Mouse (Mus musculus) spleen, adult 2 months (tissue): ENCODE measurements around the gene Ackr2. TPM values are rescaled to one million over a fixed set of nuclear protein-coding genes. Genes with fewer than 3 reads are reported as not detected.

Source experiments
- DNase-seq, 2 experiments: peaks; one replicate each; pipeline versions ENCODE4 v3.0.0 to v3.0.0-alpha.2; 2012 to 2021; ENCODE audit warnings: low spot score in 2 of 2, low read depth in 1 of 2
- H3K27ac ChIP-seq: fragments of 200-500 bp; 2 replicates; pipeline ENCODE4 v1.5.1; 2012; ENCODE audit warnings: low read length, inconsistent platforms; ENCODE audit not compliant: insufficient read depth
- H3K27me3 ChIP-seq: fragments of 200-500 bp; 2 replicates; pipeline ENCODE4 v1.6.1; 2012; ENCODE audit warnings: mild to moderate bottlenecking, moderate library complexity, low read length, inconsistent platforms; ENCODE audit not compliant: control insufficient read depth, insufficient read depth
- H3K36me3 ChIP-seq: fragments of 200-500 bp; 2 replicates; pipeline ENCODE4 v1.6.1; 2012; ENCODE audit warnings: mild to moderate bottlenecking, low read length, inconsistent platforms; ENCODE audit not compliant: control insufficient read depth, insufficient read depth
- H3K4me1 ChIP-seq: fragments of 200-500 bp; 2 replicates; pipeline ENCODE4 v1.6.1; 2011; ENCODE audit warnings: inconsistent platforms; ENCODE audit not compliant: control insufficient read depth, insufficient read depth, insufficient read length
- H3K4me3 ChIP-seq: fragments of 200-500 bp; 2 replicates; pipeline ENCODE4 v1.5.1; 2011; ENCODE audit warnings: mild to moderate bottlenecking, inconsistent platforms; ENCODE audit not compliant: insufficient read depth, insufficient read length; ENCODE audit errors: extremely low read depth
- CTCF ChIP-seq: fragments of 200-500 bp; IDR thresholded peaks from 2 replicates; pipeline ENCODE4 v1.5.1; 2011; ENCODE audit warnings: mild to moderate bottlenecking, inconsistent platforms; ENCODE audit not compliant: insufficient read depth, insufficient read length, insufficient replicate concordance; ENCODE audit errors: extremely low read depth
- POLR2A ChIP-seq: fragments of 200-500 bp; IDR thresholded peaks from 2 replicates; pipeline ENCODE4 v1.6.1; 2011; ENCODE audit warnings: low read depth, low read length, inconsistent platforms
- WGBS: fragments of 180-500 bp; shearing (Covaris S2); methylation state at CpG from one replicate; pipeline ENCODE4 v1.1.7; 2018; 5-methylcytosine and 5-hydroxymethylcytosine counted together
- polyA plus RNA-seq: library from polyadenylated mRNA; depleted of rRNA; stranded (reverse); fragments of >200 nt; gene quantifications from 2 replicates; pipeline ENCODE4 v1.2.3, GENCODE M21; 2012; rRNA removed

Ackr2 gene
- polyA plus RNA-seq = 15.9 and 16.7 TPM in 2 replicates

DNA sequence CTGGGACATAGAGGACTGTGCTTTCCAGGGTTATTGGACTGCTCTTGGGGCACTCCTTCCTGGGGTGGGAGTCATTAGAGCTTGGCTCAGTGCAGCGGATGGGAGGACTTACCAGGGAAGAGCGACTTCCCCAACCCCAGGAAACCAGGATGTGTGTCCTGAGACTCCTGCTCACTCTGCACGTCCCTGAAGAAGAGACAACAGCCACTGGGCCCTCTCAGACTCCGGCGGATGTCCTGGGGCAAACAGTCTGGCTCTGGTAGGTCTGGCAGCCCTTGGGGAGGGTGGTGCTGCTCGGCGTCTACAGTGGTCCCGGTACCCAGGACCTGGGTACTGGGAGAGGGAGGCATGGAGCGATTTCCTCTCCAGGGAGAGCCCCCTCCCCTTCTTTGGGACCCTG, at the start of gene Ackr2:
Gene Ackr2, plus strand, starts transcription at position 111 of the 400 bp plus-strand sequence.
- 89% methylated on average over 9 of the region's 9 CpGs for WGBS
- Histone ChIP-seq H3K36me3 (no peaks in the 10 kb centered on the region), H3K27me3 (no peaks in the 10 kb centered on the region), H3K4me3 (no peak within 1 kb of the TSS), H3K4me1 (peaks cover 24% of the 10 kb centered on the region; the same call in 1 of the 2 replicates), H3K27ac (no peak within 1 kb of the TSS)
- TF ChIP-seq POLR2A (no peak), CTCF (no peak)
- DNase-seq = no peak

DNA sequence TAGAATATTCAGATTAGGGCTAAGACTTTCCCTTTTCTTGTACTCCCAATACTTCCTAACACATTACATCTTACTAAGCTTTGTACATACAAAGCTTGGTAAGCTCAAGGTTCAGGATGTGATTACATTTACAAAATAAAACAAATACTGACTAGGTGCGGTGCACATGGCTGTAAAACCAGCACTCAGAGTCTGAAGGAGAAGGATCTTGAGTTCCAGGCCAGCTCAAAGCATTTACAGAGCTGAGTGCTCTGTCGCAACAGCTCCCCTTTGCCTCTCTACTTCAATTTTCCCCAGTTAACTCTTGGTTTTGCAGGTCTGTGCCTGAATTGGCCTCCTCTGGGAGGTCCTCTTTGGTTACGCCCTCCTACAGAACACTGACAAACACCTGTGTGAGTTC, 43.9 kb upstream of the Ackr2 start:
- Histone ChIP-seq H3K27me3 (no peaks in the 10 kb centered on the region), H3K4me1 (peaks cover 3% of the 10 kb centered on the region; the same call in 1 of the 2 replicates), H3K4me3 (no peak overlapping the region), H3K36me3 (peaks cover 6% of the 10 kb centered on the region), H3K27ac (no peak overlapping the region)
- 93% methylated on average over 3 of the region's 3 CpGs for WGBS
- no peak for DNase-seq
- no peak for TF ChIP-seq CTCF
- TF ChIP-seq POLR2A = no peak

DNA sequence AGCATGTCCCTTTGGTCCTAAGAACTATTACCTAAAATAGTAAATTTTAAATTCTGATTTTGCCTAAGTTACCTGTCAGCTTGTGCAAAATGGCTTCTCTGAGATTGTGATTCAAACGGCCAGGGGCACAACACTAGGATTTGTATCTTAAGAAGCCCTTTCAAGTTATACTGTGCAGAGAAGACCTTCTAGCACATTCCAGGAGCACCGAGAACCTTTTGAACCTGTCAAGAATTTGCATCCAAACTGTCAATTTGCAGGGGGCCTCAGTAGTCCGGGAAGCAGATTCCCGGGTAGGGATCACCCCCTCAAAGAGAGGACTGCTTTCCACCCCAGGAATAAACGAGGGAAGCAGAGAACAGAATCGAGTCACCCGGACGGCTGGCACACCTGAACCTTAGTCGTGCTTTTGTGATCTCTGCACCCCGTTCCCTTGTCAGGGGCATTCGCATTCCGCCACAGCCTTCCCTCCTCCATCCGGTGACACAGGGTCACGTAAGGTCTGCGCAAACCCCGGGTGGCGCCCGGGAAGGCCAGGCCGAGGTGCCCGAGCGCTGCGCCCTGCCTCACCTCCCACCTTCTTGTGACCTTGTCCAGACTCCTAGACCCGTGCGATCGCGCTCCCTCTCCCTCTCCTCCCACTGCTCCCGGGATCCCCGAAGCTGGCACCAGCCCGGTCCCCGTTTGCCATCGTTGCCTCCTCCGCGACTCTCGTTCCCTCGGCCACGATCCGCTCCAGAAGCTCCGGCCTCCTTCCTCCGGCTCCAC, 41.3 kb upstream of the Ackr2 start:
- Histone ChIP-seq H3K27ac (peak overlapping the region; percentile 77), H3K4me1 (peaks cover 3% of the 10 kb centered on the region; the same call in 1 of the 2 replicates), H3K27me3 (no peaks in the 10 kb centered on the region), H3K36me3 (peaks cover 3% of the 10 kb centered on the region), H3K4me3 (peak overlapping the region; percentile 85)
- DNase-seq = peak in 1 of 2 experiments; percentile 35
- no peak for TF ChIP-seq POLR2A
- TF ChIP-seq CTCF = no peak
- WGBS = 2% methylated on average over 39 of the region's 39 CpGs

DNA sequence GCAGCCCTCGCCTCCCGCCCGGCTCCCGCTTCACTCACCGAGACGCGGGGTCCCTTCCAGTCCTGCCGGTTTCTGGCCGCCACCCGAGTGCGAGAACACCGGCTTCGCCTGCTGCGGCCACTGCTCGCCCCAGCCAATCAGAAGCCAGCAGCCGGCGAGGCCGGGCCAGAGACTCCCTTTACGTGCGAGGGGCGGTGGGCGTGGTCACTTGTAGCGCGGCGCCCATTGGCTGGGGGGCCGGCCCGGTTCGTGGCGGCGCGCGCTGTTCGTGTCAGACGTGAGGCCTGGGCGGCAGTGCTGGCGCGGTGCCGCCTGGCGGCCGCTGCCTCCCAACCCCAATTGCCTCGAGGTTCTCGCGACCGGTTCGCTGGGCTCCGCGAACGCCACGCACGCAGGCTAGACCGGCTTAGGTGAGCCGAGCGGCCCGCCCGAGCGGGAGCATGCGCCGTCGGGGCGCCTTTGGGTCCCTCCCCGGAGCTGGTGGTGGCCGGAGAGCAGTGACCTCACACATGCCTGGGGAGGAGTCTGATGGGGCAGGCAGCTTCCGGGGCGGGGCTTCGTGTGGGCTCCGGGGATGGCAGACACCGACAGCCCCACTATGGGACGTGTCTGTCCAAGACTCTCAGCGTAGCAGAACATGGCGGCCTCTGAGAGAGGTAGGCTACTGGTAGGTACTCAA, 40.5 kb upstream of the Ackr2 start:
- Histone ChIP-seq H3K36me3 (no peaks in the 10 kb centered on the region), H3K4me3 (peak overlapping the region; percentile 85), H3K27me3 (no peaks in the 10 kb centered on the region), H3K27ac (peak overlapping the region; percentile 99), H3K4me1 (peaks cover 3% of the 10 kb centered on the region; the same call in 1 of the 2 replicates)
- peak; percentile 18; the same call in 1 of the 2 replicates for TF ChIP-seq CTCF
- peak; percentile 84 for TF ChIP-seq POLR2A
- under 1% methylated on average over 59 of the region's 70 CpGs for WGBS
- DNase-seq = peak; percentile 90 to 98

DNA sequence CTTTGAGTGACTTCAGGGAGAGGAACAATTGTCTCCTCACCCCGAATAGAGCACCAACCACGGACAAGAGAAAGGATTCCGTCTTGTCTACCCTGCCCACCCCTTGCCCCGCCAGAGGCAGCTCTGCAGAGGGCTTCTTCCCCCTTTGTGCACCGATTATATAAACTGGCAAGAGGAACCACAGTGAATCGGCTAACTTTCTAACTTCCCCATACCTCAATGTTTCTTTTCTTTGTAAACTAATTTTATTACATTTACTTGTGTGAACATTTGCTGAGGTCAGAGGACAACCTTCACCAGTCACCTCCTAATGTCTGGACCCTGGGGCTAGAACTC, 40.0 kb upstream of the Ackr2 start, which contains the start of gene Higd1a:
Gene Higd1a, minus strand, starts transcription at position 210 of the 336 bp plus-strand sequence.
- H3K27me3 ChIP-seq = no peaks in the 10 kb centered on the region
- TF ChIP-seq POLR2A (no peak), CTCF (no peak)
- peak within 1 kb of the TSS; percentile 99 for H3K27ac ChIP-seq
- peaks cover 3% of the 10 kb centered on the region; the same call in 1 of the 2 replicates for H3K4me1 ChIP-seq
- WGBS = 2% methylated on average over 6 of the region's 6 CpGs
- peak within 1 kb of the TSS; percentile 85 for H3K4me3 ChIP-seq
- no peaks in the 10 kb centered on the region for H3K36me3 ChIP-seq
- DNase-seq = no peak

DNA sequence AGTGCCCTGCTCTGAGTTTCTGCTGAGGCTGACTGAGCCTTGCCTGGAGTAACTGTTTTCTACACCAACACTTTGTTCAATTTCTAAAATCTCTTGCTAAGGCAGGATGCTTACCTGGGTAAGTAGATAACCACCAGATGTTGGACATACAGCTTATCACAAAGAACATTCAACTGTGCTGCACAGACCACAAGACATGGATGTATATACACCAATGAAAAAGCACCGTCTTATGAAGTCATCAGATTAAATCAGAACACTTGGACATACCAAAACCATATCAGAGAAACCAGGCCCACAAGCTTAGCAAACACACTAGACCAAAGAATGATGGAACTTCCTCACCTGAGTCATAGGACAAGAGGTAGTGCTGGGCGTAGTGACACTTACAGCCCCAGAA, 38.8 kb upstream of the Ackr2 start:
- Histone ChIP-seq H3K4me3 (no peak overlapping the region), H3K4me1 (peaks cover 3% of the 10 kb centered on the region; the same call in 1 of the 2 replicates), H3K27me3 (no peaks in the 10 kb centered on the region), H3K36me3 (no peaks in the 10 kb centered on the region), H3K27ac (no peak overlapping the region)
- TF ChIP-seq CTCF (no peak), POLR2A (no peak)
- WGBS = 91% methylated on average over 2 of the region's 2 CpGs
- DNase-seq = no peak

DNA sequence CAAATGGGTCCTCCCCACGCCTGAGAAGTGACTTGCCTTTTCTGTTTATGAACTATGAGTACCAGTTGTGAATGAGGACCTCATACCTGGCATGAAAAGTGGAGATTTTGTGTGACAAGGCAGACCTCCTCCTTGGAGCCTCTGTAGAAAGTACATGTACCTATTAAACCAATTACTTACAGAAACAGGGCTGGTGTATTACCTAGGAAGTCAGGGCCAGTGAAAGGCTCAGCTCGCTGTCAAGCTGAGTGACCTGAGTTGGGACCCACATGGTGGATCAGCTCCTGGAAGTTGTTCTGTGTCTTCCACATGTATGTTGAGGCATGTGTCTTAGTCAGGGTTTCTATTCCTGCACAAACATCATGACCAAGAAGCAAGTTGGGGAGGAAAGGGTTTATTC, 37.2 kb upstream of the Ackr2 start:
- Histone ChIP-seq H3K36me3 (no peaks in the 10 kb centered on the region), H3K4me1 (peaks cover 3% of the 10 kb centered on the region; the same call in 1 of the 2 replicates), H3K27me3 (no peaks in the 10 kb centered on the region), H3K4me3 (no peak overlapping the region), H3K27ac (no peak overlapping the region)
- 94% methylated on average over 2 of the region's 2 CpGs for WGBS
- DNase-seq = no peak
- TF ChIP-seq CTCF = no peak
- no peak for TF ChIP-seq POLR2A
